Comparison of ENCODE assay signal across 8 mouse cellular contexts in genomic region chr11:96621167-96621566, GRCm38 (mm10).
A peak's percentile ranks its signal among the peaks of the same experiment; 100 is the strongest.
DNase-seq lines count a peak whose midpoint lies in the region; ATAC-seq and TF ChIP-seq lines count a peak whose summit lies in the region.

No protein-coding gene starts in this region.

- no peak overlapping the region for H3K4me2 ChIP-seq in forebrain, embryonic 14.5 days (ENCODE audit: low read length)
- no peak overlapping the region for H3K4me2 ChIP-seq in forebrain, embryonic 16.5 days (ENCODE audit: low read length)
- peak overlapping the region; percentile 43 for H3K4me2 ChIP-seq in neural tube, embryonic 15.5 days

- no peaks in the 10 kb centered on the region for H3K9me3 ChIP-seq in forebrain, embryonic 14.5 days (replicated peaks; ENCODE audit: control insufficient read depth, low read length)
- no peaks in the 10 kb centered on the region for H3K9me3 ChIP-seq in forebrain, embryonic 16.5 days (ENCODE audit: control insufficient read depth, low read length)
- no peaks in the 10 kb centered on the region for H3K9me3 ChIP-seq in neural tube, embryonic 15.5 days (replicated peaks)

- peaks cover 4% of the 10 kb centered on the region; the same call in 1 of the 2 replicates for H3K4me1 ChIP-seq in forebrain, embryonic 14.5 days (ENCODE audit: control insufficient read depth, insufficient read depth, low read length)
- peaks cover 14% of the 10 kb centered on the region for H3K4me1 ChIP-seq in forebrain, embryonic 16.5 days (replicated peaks; ENCODE audit: control insufficient read depth, insufficient read depth, low read length)
- no peaks in the 10 kb centered on the region for H3K4me1 ChIP-seq in bone marrow macrophage, adult 2 months (ENCODE audit: control insufficient read depth, insufficient read depth, low read length)
- H3K4me1 ChIP-seq in neural tube, embryonic 15.5 days, result peaks cover 63% of the 10 kb centered on the region

- intact Hi-C loops in left cerebral cortex, postnatal 4 days (cut with DNase I), result loop anchor here (5.0 kb wide), 1 partner anchor 309 kb away; no protein-coding TSS in a partner anchor

- no peak overlapping the region for H3K9ac ChIP-seq in forebrain, embryonic 14.5 days (ENCODE audit: low read length)
- no peak overlapping the region for H3K9ac ChIP-seq in forebrain, embryonic 16.5 days (replicated peaks; ENCODE audit: low read depth, low read length)
- 0 out of 2 replicates have a peak overlapping the region, but pooled peaks have one; percentile 8 for H3K9ac ChIP-seq in neural tube, embryonic 15.5 days (replicated peaks)

- H3K36me3 ChIP-seq in forebrain, embryonic 14.5 days (ENCODE audit: control insufficient read depth, insufficient read depth, low read length), result no peaks in the 10 kb centered on the region
- no peaks in the 10 kb centered on the region for H3K36me3 ChIP-seq in forebrain, embryonic 16.5 days (ENCODE audit: control insufficient read depth, insufficient read depth)
- no peaks in the 10 kb centered on the region for H3K36me3 ChIP-seq in neural tube, embryonic 15.5 days

- 23% methylated on average over 4 of the region's 4 CpGs for WGBS in forebrain, embryonic 14.5 days
- WGBS in forebrain, embryonic 16.5 days, result 18% methylated on average over 4 of the region's 4 CpGs
- 10% methylated on average over 4 of the region's 4 CpGs for WGBS in neural tube, embryonic 15.5 days

- no peak for ATAC-seq in forebrain, embryonic 14.5 days
- ATAC-seq in forebrain, embryonic 16.5 days, result no peak
- ATAC-seq in neural tube, embryonic 15.5 days (ENCODE audit: low FRiP score), result peak; percentile 71; the same call in 1 of the 2 replicates

- peak; percentile 90 for DNase-seq in forebrain, embryonic 14.5 days (ENCODE audit: low spot score)
- peak; percentile 29 for DNase-seq in fibroblast of lung, adult 2 months (ENCODE audit: low read depth)
- DNase-seq in kidney, adult 11 months, result peak; percentile 75
- peak; percentile 80 for DNase-seq in left cerebral cortex, postnatal 4 days
- peak; percentile 10 to 20 for DNase-seq in thymus, adult 18-20 months

- peaks cover 4% of the 10 kb centered on the region; the same call in 1 of the 2 replicates for H3K27me3 ChIP-seq in forebrain, embryonic 14.5 days (replicated peaks; ENCODE audit: control insufficient read depth, insufficient read depth, low read length)
- peaks cover 10% of the 10 kb centered on the region; the same call in 1 of the 2 replicates for H3K27me3 ChIP-seq in forebrain, embryonic 16.5 days (replicated peaks; ENCODE audit: control insufficient read depth, insufficient read depth, low read length)
- no peaks in the 10 kb centered on the region for H3K27me3 ChIP-seq in neural tube, embryonic 15.5 days (replicated peaks)

- TF ChIP-seq CTCF in bone marrow macrophage, adult 2 months (IDR thresholded peaks at IDR 0.05; ENCODE audit: low read depth, low read length), result peak; percentile 80

- H3K4me3 ChIP-seq in forebrain, embryonic 14.5 days (ENCODE audit: low read depth, low read length), result no peak overlapping the region
- H3K4me3 ChIP-seq in forebrain, embryonic 16.5 days (replicated peaks; ENCODE audit: low read length), result no peak overlapping the region
- no peak overlapping the region for H3K4me3 ChIP-seq in bone marrow macrophage, adult 2 months (ENCODE audit: insufficient read depth, low read length)
- H3K4me3 ChIP-seq in neural tube, embryonic 15.5 days (replicated peaks), result 0 out of 2 replicates have a peak overlapping the region, but pooled peaks have one; percentile 10

- no peak for TF ChIP-seq POLR2A in bone marrow macrophage, adult 2 months (IDR thresholded peaks at IDR 0.05; ENCODE audit: borderline replicate concordance, low read depth, low read length)

- H3K27ac ChIP-seq in forebrain, embryonic 14.5 days (ENCODE audit: low read depth, low read length), result no peak overlapping the region
- H3K27ac ChIP-seq in forebrain, embryonic 16.5 days (ENCODE audit: low read length), result no peak overlapping the region
- H3K27ac ChIP-seq in bone marrow macrophage, adult 2 months (ENCODE audit: insufficient read depth, low read depth, low read length), result no peak overlapping the region
- H3K27ac ChIP-seq in neural tube, embryonic 15.5 days (replicated peaks), result peak overlapping the region; percentile 87

Comparison
In these comparisons a context has a peak if more than half of its experiments do, and no peak if none do; other contexts are left out.
1. DNase-seq: peak in every context shown above with its lines; median percentile 90 in forebrain, embryonic 14.5 days; 80 in left cerebral cortex, postnatal 4 days; 75 in kidney, adult 11 months; 29 in fibroblast of lung, adult 2 months; 15 in thymus, adult 18-20 months.